Mouse (Mus musculus) forebrain, embryonic 14.5 days (tissue): Measurements from ENCODE around the gene Hfe2. TPM values are rescaled to one million over a fixed set of nuclear protein-coding genes. Genes with fewer than 3 reads are reported as not detected.
"Not testable (repeated sequence)": the region's sequence is repeated elsewhere in the genome, so short reads cannot be mapped to it uniquely, and the experiment has no call there.

ENCODE experiments used
- ATAC-seq: fragments of 200-750 bp; cut with Nextera tagmentation; 2 replicates; pipeline ENCODE4 v1.8.0; 2017; ENCODE audit warnings: mild to moderate bottlenecking, moderate library complexity
- DNase-seq: peaks from one replicate; pipeline ENCODE4 v3.0.0-alpha.2; 2015; ENCODE audit warnings: low spot score
- H3K27ac ChIP-seq: fragments of 300-500 bp; sonication (generic); 2 replicates; pipeline ENCODE4 v1.5.1; 2014; ENCODE audit warnings: low read depth, mild to moderate bottlenecking, control low read depth, low read length, moderate library complexity
- H3K27me3 ChIP-seq: fragments of 300-500 bp; sonication (generic); replicated peaks from 2 replicates; pipeline ENCODE4 v1.6.1; 2014; ENCODE audit warnings: low read length, control low read depth, mixed read lengths; ENCODE audit not compliant: control insufficient read depth, insufficient read depth
- H3K36me3 ChIP-seq: fragments of 300-500 bp; sonication (generic); 2 replicates; pipeline ENCODE4 v1.6.1; 2014; ENCODE audit warnings: low read length, control low read depth; ENCODE audit not compliant: control insufficient read depth, insufficient read depth
- H3K4me1 ChIP-seq: fragments of 300-500 bp; sonication (generic); 2 replicates; pipeline ENCODE4 v1.6.1; 2014; ENCODE audit warnings: antibody characterized with exemption, low read length, control low read depth; ENCODE audit not compliant: control insufficient read depth, insufficient read depth
- H3K4me2 ChIP-seq: fragments of 300-500 bp; sonication (generic); 2 replicates; pipeline ENCODE4 v1.6.1; 2014; ENCODE audit warnings: mild to moderate bottlenecking, control low read depth, low read length
- H3K4me3 ChIP-seq: fragments of 300-500 bp; sonication (generic); 2 replicates; pipeline ENCODE4 v1.5.1; 2014; ENCODE audit warnings: low read depth, low read length, control low read depth
- H3K9ac ChIP-seq: fragments of 300-500 bp; sonication (generic); 2 replicates; pipeline ENCODE4 v1.6.1; 2014; ENCODE audit warnings: mild to moderate bottlenecking, low read length, control low read depth, moderate library complexity
- H3K9me3 ChIP-seq: fragments of 300-500 bp; sonication (generic); replicated peaks from 2 replicates; pipeline ENCODE4 v1.6.1; 2016; ENCODE audit warnings: low read length, control low read depth, mixed read lengths; ENCODE audit not compliant: control insufficient read depth
- WGBS: fragments of 180-500 bp; shearing (Covaris S2); extraction: QIAGEN DNeasy Blood & Tissue Kit; methylation state at CpG from one replicate; pipeline ENCODE4 v1.1.7; 2014; 5-methylcytosine and 5-hydroxymethylcytosine counted together
- polyA plus RNA-seq: library from polyadenylated mRNA; unstranded; fragments of >200 nt; fragmentation: Nextera tagmentation; extraction: Ambion mirVana; gene quantifications from 2 replicates; pipeline ENCODE4 v1.2.1, GENCODE M21; 2014

Hfe2 gene
- polyA plus RNA-seq, 1 experiment from 2014 or later: 0.41 TPM

GRCm38 (mm10) chr3:96494456-96494855, 30.5 kb upstream of the Hfe2 start:
- not testable (repeated sequence) for H3K4me3 ChIP-seq, ATAC-seq, H3K27me3 ChIP-seq, H3K27ac ChIP-seq, H3K4me1 ChIP-seq, H3K36me3 ChIP-seq, H3K9ac ChIP-seq, H3K4me2 ChIP-seq, DNase-seq, H3K9me3 ChIP-seq
- 90% methylated on average over 4 of the region's 11 CpGs for WGBS

DNA sequence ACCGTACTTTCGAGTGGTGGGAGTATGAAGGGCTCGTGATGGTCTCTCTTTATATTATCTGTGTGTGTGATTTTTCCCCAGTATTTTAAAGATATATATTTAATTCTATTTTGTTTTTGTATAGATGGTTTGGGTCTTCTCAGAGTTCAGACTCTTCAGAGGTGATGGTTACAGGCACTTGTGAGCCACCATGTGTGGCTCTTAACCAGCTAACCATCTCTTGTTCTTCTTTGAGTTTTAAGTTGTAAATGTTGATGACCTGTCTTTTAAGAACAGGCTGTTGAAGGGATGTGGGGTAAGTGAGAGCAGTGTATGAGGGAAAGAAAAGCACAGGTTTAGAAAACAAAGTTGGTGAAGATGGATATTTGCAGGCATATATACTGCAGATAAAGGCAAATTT, 30.1 kb upstream of the Hfe2 start:
- 96% methylated on average over 3 of the region's 3 CpGs for WGBS

DNA sequence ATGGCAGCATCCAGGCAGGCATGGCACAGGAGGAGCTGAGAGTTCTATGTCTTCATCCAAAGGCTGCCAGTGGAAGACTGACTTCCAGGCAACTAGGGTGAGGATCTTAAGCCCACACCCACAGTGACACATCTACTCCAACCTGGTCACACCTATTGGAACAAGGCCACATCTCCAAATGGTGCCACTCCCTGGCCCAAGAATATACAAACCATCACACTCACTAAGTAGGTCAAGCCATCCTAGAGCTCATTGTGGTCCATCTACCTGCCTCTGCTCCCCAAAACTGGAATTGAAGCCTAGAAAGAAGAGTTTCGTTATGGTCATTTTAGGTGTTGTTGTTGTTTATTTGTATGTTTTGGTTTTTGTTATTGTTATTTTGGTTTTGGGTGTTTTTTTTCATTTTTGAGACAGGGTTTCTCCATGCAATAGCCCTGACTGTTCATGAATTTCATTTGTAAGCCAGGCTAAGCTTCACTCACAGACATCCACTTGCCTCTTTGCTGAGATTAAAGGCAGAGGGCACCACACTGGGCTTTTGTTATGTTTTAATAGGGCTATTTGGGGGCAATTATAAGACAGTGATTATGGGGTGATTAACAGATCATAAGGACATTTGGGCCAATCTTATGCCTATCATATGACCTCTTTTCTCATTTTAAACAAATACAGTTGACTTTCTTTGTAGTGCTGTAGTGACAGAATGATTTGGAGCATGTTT, 29.3 kb upstream of the Hfe2 start:
- Histone ChIP-seq H3K27me3 (no peaks in the 10 kb centered on the region), H3K4me3 (no peak overlapping the region), H3K9me3 (no peaks in the 10 kb centered on the region), H3K4me1 (no peaks in the 10 kb centered on the region), H3K27ac (no peak overlapping the region), H3K4me2 (no peak overlapping the region), H3K9ac (no peak overlapping the region), H3K36me3 (no peaks in the 10 kb centered on the region)
- DNase-seq: no peak
- ATAC-seq: no peak
- WGBS: 97% methylated on average over 1 of the region's 1 CpGs

More for the DNA sequence above, 30.1 kb upstream of the Hfe2 start:
- DNase-seq: no peak
- Histone ChIP-seq H3K36me3 (no peaks in the 10 kb centered on the region), H3K4me2 (no peak overlapping the region), H3K4me3 (no peak overlapping the region), H3K9ac (no peak overlapping the region), H3K9me3 (no peaks in the 10 kb centered on the region), H3K27ac (no peak overlapping the region), H3K4me1 (no peaks in the 10 kb centered on the region), H3K27me3 (no peaks in the 10 kb centered on the region)
- no peak for ATAC-seq

DNA sequence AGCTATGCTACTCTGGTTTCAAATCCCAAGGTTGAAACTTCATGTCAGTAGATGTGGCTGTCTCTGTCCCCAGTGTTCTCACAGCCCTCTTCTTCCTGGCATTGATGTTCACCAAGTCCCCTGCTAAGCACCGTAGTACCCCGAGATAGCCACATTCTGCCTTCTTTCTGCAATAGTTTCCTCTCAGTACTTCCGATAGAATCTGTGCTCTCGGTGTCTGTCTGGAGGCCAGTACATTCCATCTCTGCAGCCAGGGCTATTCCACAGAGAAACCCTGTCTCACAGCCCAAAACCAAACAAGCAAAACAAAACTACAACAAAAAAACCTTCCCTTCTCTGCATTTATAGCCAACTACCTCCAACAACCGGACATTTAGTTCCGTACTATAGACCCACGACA, 28.8 kb upstream of the Hfe2 start:
- no peak for ATAC-seq
- Histone ChIP-seq H3K27ac (no peak overlapping the region), H3K36me3 (no peaks in the 10 kb centered on the region), H3K4me2 (no peak overlapping the region), H3K9me3 (no peaks in the 10 kb centered on the region), H3K9ac (no peak overlapping the region), H3K4me1 (no peaks in the 10 kb centered on the region), H3K27me3 (no peaks in the 10 kb centered on the region), H3K4me3 (no peak overlapping the region)
- no peak for DNase-seq
- 54% methylated on average over 7 of the region's 7 CpGs for WGBS

DNA sequence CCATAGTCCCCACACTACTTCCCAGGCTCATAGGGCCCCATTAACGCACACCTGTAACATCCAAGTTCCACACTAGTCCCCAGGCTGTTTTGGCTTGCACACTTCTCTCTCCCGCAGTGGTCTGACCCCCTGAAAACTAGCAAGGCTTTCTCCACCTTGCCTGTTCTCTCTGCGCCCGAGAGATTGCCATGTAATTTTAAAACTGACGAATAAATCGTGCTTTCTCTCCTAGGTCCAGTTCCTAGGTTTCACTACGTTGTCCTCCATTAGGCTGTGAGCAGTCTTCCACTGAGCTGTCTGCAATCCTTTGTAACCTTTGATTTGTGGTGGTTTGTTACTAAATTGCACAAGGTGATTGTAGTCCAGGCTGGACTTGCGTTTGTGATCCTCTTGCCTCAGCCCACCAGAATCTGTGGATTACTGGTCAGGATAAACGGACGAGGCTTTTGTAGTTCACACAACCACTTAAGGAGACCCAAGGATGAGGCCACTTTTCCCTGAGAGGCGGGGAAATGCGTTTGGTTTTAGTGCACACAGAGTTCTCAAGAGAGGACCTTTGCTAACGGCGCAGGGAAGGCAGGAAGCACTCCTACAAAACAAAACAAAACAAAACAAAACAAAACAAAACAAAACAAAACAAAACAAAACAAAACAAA, 28.2 kb upstream of the Hfe2 start:
- not testable (repeated sequence) for H3K4me1 ChIP-seq, H3K27me3 ChIP-seq, ATAC-seq, H3K27ac ChIP-seq, H3K9me3 ChIP-seq, H3K36me3 ChIP-seq
- WGBS: 16% methylated on average over 14 of the region's 14 CpGs
- DNase-seq: peak; percentile 19
- Histone ChIP-seq H3K9ac (peak overlapping the region; percentile 54), H3K4me3 (peak overlapping the region; percentile 40), H3K4me2 (peak overlapping the region; percentile 66)

GRCm38 (mm10) chr3:96497451-96498028, 27.4 kb upstream of the Hfe2 start:
- DNase-seq: peak; percentile 90
- Histone ChIP-seq H3K9ac (peak overlapping the region; percentile 54), H3K27ac (no peak overlapping the region)

DNA sequence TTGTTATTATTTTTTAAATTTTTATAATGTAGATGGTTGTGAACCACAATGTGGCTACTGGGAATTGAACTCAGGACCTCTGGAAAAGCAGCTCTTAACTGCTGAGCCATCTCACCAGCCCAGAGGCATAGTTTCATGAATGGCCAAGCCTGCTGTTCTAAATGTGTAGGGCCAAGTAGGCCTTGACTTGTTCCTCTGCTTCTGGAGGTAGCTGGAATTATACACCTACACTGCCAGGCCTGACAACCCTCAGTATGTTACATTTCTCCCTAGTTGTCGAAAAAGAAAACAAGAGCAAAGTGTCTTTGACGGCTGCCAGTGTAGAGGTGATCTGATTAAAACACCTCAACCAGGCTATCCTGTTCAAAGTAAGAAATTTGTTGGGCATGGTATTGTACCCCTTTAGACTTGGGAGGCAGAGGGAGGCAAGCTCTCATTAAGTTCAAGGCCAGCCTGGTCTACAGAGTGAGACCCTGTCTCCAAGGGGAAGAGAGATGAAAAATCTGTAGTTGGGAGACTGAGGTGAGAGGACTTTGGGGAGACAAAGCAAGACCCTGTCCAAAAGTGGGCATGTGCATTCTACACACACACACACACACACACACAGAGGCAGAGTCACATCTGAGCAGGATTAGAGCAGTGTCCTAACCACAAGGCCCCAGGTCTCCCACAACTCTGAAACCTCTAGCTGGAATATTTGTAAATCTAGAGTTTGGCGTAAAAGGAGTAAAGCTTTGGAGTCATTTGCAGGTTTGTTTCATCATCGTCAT, 26.3 kb upstream of the Hfe2 start:
- DNase-seq: no peak
- Histone ChIP-seq H3K36me3 (no peaks in the 10 kb centered on the region), H3K4me2 (peak overlapping the region; percentile 48; the same call in 1 of the 2 replicates), H3K4me1 (no peaks in the 10 kb centered on the region), H3K4me3 (no peak overlapping the region), H3K27me3 (no peaks in the 10 kb centered on the region), H3K9me3 (no peaks in the 10 kb centered on the region), H3K27ac (no peak overlapping the region), H3K9ac (no peak overlapping the region)
- ATAC-seq: no peak
- 80% methylated on average over 4 of the region's 4 CpGs for WGBS

More at GRCm38 (mm10) chr3:96497451-96498028, 27.4 kb upstream of the Hfe2 start:
- peak; percentile 11; the same call in 1 of the 2 replicates for ATAC-seq
- H3K4me3 ChIP-seq: peak overlapping the region; percentile 40
- H3K9me3 ChIP-seq: no peaks in the 10 kb centered on the region
- no peaks in the 10 kb centered on the region for H3K36me3 ChIP-seq
- no peaks in the 10 kb centered on the region for H3K4me1 ChIP-seq
- no peaks in the 10 kb centered on the region for H3K27me3 ChIP-seq
- under 1% methylated on average over 19 of the region's 19 CpGs for WGBS
- H3K4me2 ChIP-seq: peak overlapping the region; percentile 66

GRCm38 (mm10) chr3:96499481-96500288, 25.3 kb upstream of the Hfe2 start:
- peak; percentile 91 for DNase-seq
- H3K4me1 ChIP-seq: no peaks in the 10 kb centered on the region
- no peaks in the 10 kb centered on the region for H3K9me3 ChIP-seq
- WGBS: under 1% methylated on average over 36 of the region's 36 CpGs
- H3K27me3 ChIP-seq: no peaks in the 10 kb centered on the region
- peak overlapping the region; percentile 58 for H3K27ac ChIP-seq
- ATAC-seq: peak; percentile 45
- no peaks in the 10 kb centered on the region for H3K36me3 ChIP-seq
- peak overlapping the region; percentile 61 for H3K4me3 ChIP-seq
- peak overlapping the region; percentile 48 for H3K4me2 ChIP-seq
- H3K9ac ChIP-seq: peak overlapping the region; percentile 63
